ENCODE assay signal across 10 mouse cellular contexts in genomic region chrX:93956727-93957126, GRCm38 (mm10). TPM values are rescaled to one million over a fixed set of nuclear protein-coding genes. Genes with fewer than 3 reads are reported as not detected.
A peak's percentile ranks its signal among the peaks of the same experiment; 100 is the strongest.
DNase-seq lines count a peak whose midpoint lies in the region; ATAC-seq lines count a peak whose summit lies in the region.
"Had no signal": no experiment of that assay in that cellular context is flagged by ENCODE, and none has a peak within 500 bp of the region (broad histone marks: within the 10 kb centered on the region; RNA-seq: fewer than 3 reads in every experiment).

No protein-coding gene starts in this region.

- peak; percentile 55 for DNase-seq in forebrain, embryonic 11.5 days (ENCODE audit: low spot score)
- DNase-seq in ovary, adult 18-20 months (ENCODE audit: low spot score) = peak; percentile 40
- DNase-seq in ovary, postnatal 10 days (ENCODE audit: low spot score) = no peak
- DNase-seq in embryo, embryonic 10.5 days (ENCODE audit: low spot score) = peak; percentile 45
- peak; percentile 48 for DNase-seq in kidney, adult 9 months
- DNase-seq in lung, postnatal 14 days = peak; percentile 16

- H3K27ac ChIP-seq in forebrain, embryonic 11.5 days (ENCODE audit: low read depth, low read length) = no peak overlapping the region
- H3K27ac ChIP-seq in forebrain, embryonic 16.5 days (ENCODE audit: low read length) = no peak overlapping the region
- H3K27ac ChIP-seq: neural tube, embryonic 13.5 days had no signal

- no peak for ATAC-seq in forebrain, embryonic 11.5 days (replicated peaks; ENCODE audit: low FRiP score)
- no peak for ATAC-seq in forebrain, embryonic 16.5 days
- ATAC-seq in erythroid progenitor cell, adult 5-6 weeks (replicated peaks; ENCODE audit: low FRiP score, poor library complexity, severe bottlenecking) = no peak

- no peaks in the 10 kb centered on the region for H3K4me1 ChIP-seq in forebrain, embryonic 11.5 days (replicated peaks; ENCODE audit: control insufficient read depth, insufficient read depth, low read length)
- H3K4me1 ChIP-seq in forebrain, embryonic 16.5 days (replicated peaks; ENCODE audit: control insufficient read depth, insufficient read depth, low read length) = no peaks in the 10 kb centered on the region
- H3K4me1 ChIP-seq: neural tube, embryonic 13.5 days had no signal

- WGBS in forebrain, embryonic 11.5 days = 35% methylated on average over 1 of the region's 1 CpGs
- 27% methylated on average over 1 of the region's 1 CpGs for WGBS in forebrain, embryonic 16.5 days

- H3K9me3 ChIP-seq in forebrain, embryonic 11.5 days (ENCODE audit: control insufficient read depth, low read length) = no peaks in the 10 kb centered on the region
- H3K9me3 ChIP-seq in forebrain, embryonic 16.5 days (ENCODE audit: control insufficient read depth, low read length) = no peaks in the 10 kb centered on the region
- H3K9me3 ChIP-seq: neural tube, embryonic 13.5 days had no signal

- no peak overlapping the region for H3K9ac ChIP-seq in forebrain, embryonic 11.5 days (ENCODE audit: low read length)
- H3K9ac ChIP-seq in forebrain, embryonic 16.5 days (replicated peaks; ENCODE audit: low read depth, low read length) = no peak overlapping the region
- H3K9ac ChIP-seq: neural tube, embryonic 13.5 days had no signal

- H3K36me3 ChIP-seq in forebrain, embryonic 11.5 days (ENCODE audit: control insufficient read depth, insufficient read depth, low read length) = no peaks in the 10 kb centered on the region
- H3K36me3 ChIP-seq in forebrain, embryonic 16.5 days (ENCODE audit: control insufficient read depth, insufficient read depth) = no peaks in the 10 kb centered on the region
- H3K36me3 ChIP-seq: neural tube, embryonic 13.5 days had no signal

- H3K4me2 ChIP-seq in forebrain, embryonic 11.5 days (ENCODE audit: low read depth, low read length, severe bottlenecking) = no peak overlapping the region
- no peak overlapping the region for H3K4me2 ChIP-seq in forebrain, embryonic 16.5 days (ENCODE audit: low read length)
- H3K4me2 ChIP-seq: neural tube, embryonic 13.5 days had no signal

- no peaks in the 10 kb centered on the region; the same call in 1 of the 2 replicates for H3K27me3 ChIP-seq in forebrain, embryonic 11.5 days (ENCODE audit: control insufficient read depth, insufficient read depth, low read length)
- H3K27me3 ChIP-seq in forebrain, embryonic 16.5 days (replicated peaks; ENCODE audit: control insufficient read depth, insufficient read depth, low read length) = no peaks in the 10 kb centered on the region; the same call in 1 of the 2 replicates

- H3K4me3 ChIP-seq in forebrain, embryonic 11.5 days (ENCODE audit: low read depth, low read length) = no peak overlapping the region
- no peak overlapping the region for H3K4me3 ChIP-seq in forebrain, embryonic 16.5 days (replicated peaks; ENCODE audit: low read length)
- H3K4me3 ChIP-seq: neural tube, embryonic 13.5 days had no signal

RNA-seq across cellular contexts. Expression of gene AU015836, which starts 11.7 kb away (rescaled TPM):
- polyA plus RNA-seq in forebrain, embryonic 11.5 days (2014; fragmentation: Nextera tagmentation; extraction: Ambion mirVana) = not detected in 2 replicates
- not detected in 2 replicates for polyA plus RNA-seq in forebrain, embryonic 16.5 days (2015; fragmentation: Nextera tagmentation; extraction: Ambion mirVana)
- total RNA-seq in erythroid progenitor cell, adult 5-6 weeks (2015; ENCODE audit: low replicate concordance) = not detected in 2 replicates
- not detected in 2 replicates for total RNA-seq in erythroid progenitor cell, adult 5-6 weeks (2017; ENCODE audit: low replicate concordance)
- total RNA-seq: layer of hippocampus, adult 8-10 months had no signal
- polyA plus RNA-seq: neural tube, embryonic 13.5 days had no signal
